Mouse (Mus musculus) forebrain, embryonic 13.5 days (tissue): ENCODE results near the gene Reg4. TPM values are rescaled to one million over a fixed set of nuclear protein-coding genes. Genes with fewer than 3 reads are reported as not detected.

Source experiments
- polyA plus RNA-seq: library from polyadenylated mRNA; unstranded; fragments of >200 nt; fragmentation: Nextera tagmentation; extraction: Ambion mirVana; gene quantifications from 2 replicates; pipeline ENCODE4 v1.2.1, GENCODE M21; 2015

Reg4 gene
- polyA plus RNA-seq, 1 experiment from 2014 or later = not detected

Other genes starting within 250 kb of the Reg4 start
- gene Notch2, start 208.6 kb upstream of the Reg4 start, polyA plus RNA-seq = 18.6 and 19.9 TPM in 2 replicates
- not detected in 2 replicates for gene Adam30, start 61.5 kb upstream of the Reg4 start, polyA plus RNA-seq
- 2.0 and 2.4 TPM in 2 replicates for gene Hmgcs2, start 58.3 kb downstream of the Reg4 start, polyA plus RNA-seq
- gene Phgdh, start 117.8 kb downstream of the Reg4 start, polyA plus RNA-seq = 239 and 277 TPM in 2 replicates
- 12.2 and 14.1 TPM in 2 replicates for gene Zfp697, start 160.3 kb downstream of the Reg4 start, polyA plus RNA-seq
- not detected in 2 replicates for gene Gm4450, start 235.0 kb downstream of the Reg4 start, polyA plus RNA-seq